Mouse (Mus musculus) midbrain, embryonic 11.5 days (tissue): ENCODE measurements at regions not wholly inside any gene's neighbourhood (a gene's known extent, or its start where the extent isn't known, plus 50 kb on each side); places are given as distances from the start of the nearest gene placed in this dataset.

Experiments
- ATAC-seq: fragments of 200-750 bp; cut with Nextera tagmentation; 2 replicates; pipeline ENCODE4 v1.8.0; 2017; ENCODE audit warnings: moderate TSS enrichment, moderate library complexity; ENCODE audit not compliant: low FRiP score
- DNase-seq: peaks from one replicate; pipeline ENCODE4 v3.0.0; 2015; ENCODE audit warnings: low spot score; ENCODE audit errors: missing footprints
- H3K27ac ChIP-seq: fragments of 300-500 bp; sonication (generic); 2 replicates; pipeline ENCODE4 v1.5.1; 2014; ENCODE audit warnings: low read depth, low read length
- H3K27me3 ChIP-seq: fragments of 300-500 bp; sonication (generic); 2 replicates; pipeline ENCODE4 v1.6.1; 2014; ENCODE audit warnings: mild to moderate bottlenecking, low read length, moderate library complexity, mixed read lengths; ENCODE audit not compliant: control insufficient read depth, insufficient read depth
- H3K36me3 ChIP-seq: fragments of 300-500 bp; sonication (generic); 2 replicates; pipeline ENCODE4 v1.6.1; 2014; ENCODE audit warnings: mild to moderate bottlenecking, low read length, moderate library complexity, mixed read lengths; ENCODE audit not compliant: control insufficient read depth, insufficient read depth
- H3K4me1 ChIP-seq: fragments of 300-500 bp; sonication (generic); 2 replicates; pipeline ENCODE4 v1.6.1; 2014; ENCODE audit warnings: low read length; ENCODE audit not compliant: control insufficient read depth, insufficient read depth
- H3K4me2 ChIP-seq: fragments of 300-500 bp; sonication (generic); 2 replicates; pipeline ENCODE4 v1.6.1; 2014; ENCODE audit warnings: mild to moderate bottlenecking, moderate library complexity
- H3K4me3 ChIP-seq: fragments of 300-500 bp; sonication (generic); 2 replicates; pipeline ENCODE4 v1.5.1; 2014; ENCODE audit warnings: low read depth, low read length
- H3K9ac ChIP-seq: fragments of 300-500 bp; sonication (generic); 2 replicates; pipeline ENCODE4 v1.6.1; 2014; ENCODE audit warnings: low read length
- H3K9me3 ChIP-seq: fragments of 300-500 bp; sonication (generic); 2 replicates; pipeline ENCODE4 v1.6.1; 2016; ENCODE audit warnings: low read length; ENCODE audit not compliant: control insufficient read depth
- WGBS: fragments of 180-500 bp; shearing (Covaris S2); extraction: QIAGEN DNeasy Blood & Tissue Kit; methylation state at CpG from one replicate; pipeline ENCODE4 v1.1.7; 2014; 5-methylcytosine and 5-hydroxymethylcytosine counted together

GRCm38 (mm10) chr3:41201782-41202181 is 118.9 kb upstream of the Pgrmc2 start:
- H3K27me3 ChIP-seq = no peaks in the 10 kb centered on the region
- H3K9ac ChIP-seq = no peak overlapping the region
- no peak overlapping the region for H3K4me2 ChIP-seq
- H3K4me3 ChIP-seq = no peak overlapping the region
- no peaks in the 10 kb centered on the region for H3K9me3 ChIP-seq
- no peaks in the 10 kb centered on the region for H3K36me3 ChIP-seq
- no peak for ATAC-seq
- WGBS = 36% methylated on average over 4 of the region's 4 CpGs
- H3K27ac ChIP-seq = no peak overlapping the region
- H3K4me1 ChIP-seq = no peaks in the 10 kb centered on the region
- no peak for DNase-seq

GRCm38 (mm10) chr3:41200026-41200425 is 117.2 kb upstream of the Pgrmc2 start:
- no peaks in the 10 kb centered on the region for H3K36me3 ChIP-seq
- no peak overlapping the region for H3K4me2 ChIP-seq
- no peaks in the 10 kb centered on the region for H3K9me3 ChIP-seq
- H3K9ac ChIP-seq = no peak overlapping the region
- H3K27me3 ChIP-seq = no peaks in the 10 kb centered on the region
- no peaks in the 10 kb centered on the region for H3K4me1 ChIP-seq
- DNase-seq (no peak), ATAC-seq (no peak)
- 82% methylated on average over 5 of the region's 5 CpGs for WGBS
- H3K4me3 ChIP-seq = no peak overlapping the region
- H3K27ac ChIP-seq = no peak overlapping the region

GRCm38 (mm10) chr3:41198216-41198976 is 115.5 kb upstream of the Pgrmc2 start:
- no peak for ATAC-seq

GRCm38 (mm10) chr3:41195113-41195975 is 112.5 kb upstream of the Pgrmc2 start:
- ATAC-seq = no peak
- no peaks in the 10 kb centered on the region for H3K36me3 ChIP-seq
- no peaks in the 10 kb centered on the region for H3K27me3 ChIP-seq
- 75% methylated on average over 7 of the region's 7 CpGs for WGBS
- H3K27ac ChIP-seq = no peak overlapping the region
- no peaks in the 10 kb centered on the region for H3K4me1 ChIP-seq
- no peak overlapping the region for H3K4me2 ChIP-seq
- H3K4me3 ChIP-seq = no peak overlapping the region
- H3K9ac ChIP-seq = no peak overlapping the region
- DNase-seq = no peak
- H3K9me3 ChIP-seq = no peaks in the 10 kb centered on the region

More at GRCm38 (mm10) chr3:41198216-41198976, 115.5 kb upstream of the Pgrmc2 start:
- 85% methylated on average over 15 of the region's 15 CpGs for WGBS
- Histone ChIP-seq H3K4me1 (no peaks in the 10 kb centered on the region), H3K9me3 (no peaks in the 10 kb centered on the region), H3K4me3 (no peak overlapping the region), H3K9ac (no peak overlapping the region), H3K27me3 (no peaks in the 10 kb centered on the region), H3K36me3 (no peaks in the 10 kb centered on the region), H3K27ac (no peak overlapping the region), H3K4me2 (no peak overlapping the region)
- no peak for DNase-seq

- no peaks in the 10 kb centered on the region for H3K27me3 ChIP-seq
- H3K27ac ChIP-seq = no peak overlapping the region
- no peaks in the 10 kb centered on the region for H3K36me3 ChIP-seq
- no peaks in the 10 kb centered on the region for H3K9me3 ChIP-seq
- no peak for DNase-seq
- H3K4me2 ChIP-seq = no peak overlapping the region
- WGBS = 71% methylated on average over 9 of the region's 9 CpGs
- no peaks in the 10 kb centered on the region for H3K4me1 ChIP-seq
- ATAC-seq = no peak
- no peak overlapping the region for H3K9ac ChIP-seq
- H3K4me3 ChIP-seq = no peak overlapping the region
Measured at GRCm38 (mm10) chr3:41194311-41195112, 111.7 kb upstream of the Pgrmc2 start.

- Histone ChIP-seq H3K4me2 (no peak overlapping the region), H3K4me1 (no peaks in the 10 kb centered on the region), H3K36me3 (no peaks in the 10 kb centered on the region), H3K27me3 (no peaks in the 10 kb centered on the region), H3K4me3 (no peak overlapping the region), H3K27ac (no peak overlapping the region), H3K9ac (no peak overlapping the region), H3K9me3 (no peaks in the 10 kb centered on the region)
- DNase-seq (no peak), ATAC-seq (no peak)
- WGBS = 86% methylated on average over 10 of the region's 10 CpGs
Measured at GRCm38 (mm10) chr3:41185305-41186097, 102.7 kb upstream of the Pgrmc2 start.

- H3K36me3 ChIP-seq = no peaks in the 10 kb centered on the region
- H3K9ac ChIP-seq = no peak overlapping the region
- 93% methylated on average over 7 of the region's 7 CpGs for WGBS
- ATAC-seq (no peak), DNase-seq (no peak)
- no peak overlapping the region for H3K4me3 ChIP-seq
- no peak overlapping the region for H3K27ac ChIP-seq
- no peaks in the 10 kb centered on the region for H3K27me3 ChIP-seq
- H3K9me3 ChIP-seq = no peaks in the 10 kb centered on the region
- H3K4me2 ChIP-seq = no peak overlapping the region
- no peaks in the 10 kb centered on the region for H3K4me1 ChIP-seq
Measured at GRCm38 (mm10) chr3:41184375-41184774, 101.5 kb upstream of the Pgrmc2 start.

GRCm38 (mm10) chr3:41182900-41183595 is 100.2 kb upstream of the Pgrmc2 start:
- no peaks in the 10 kb centered on the region for H3K36me3 ChIP-seq
- H3K27me3 ChIP-seq = no peaks in the 10 kb centered on the region
- H3K4me3 ChIP-seq = no peak overlapping the region
- ATAC-seq (peak; percentile 57; the same call in 1 of the 2 replicates), DNase-seq (no peak)
- H3K9ac ChIP-seq = no peak overlapping the region
- H3K4me1 ChIP-seq = no peaks in the 10 kb centered on the region
- no peak overlapping the region for H3K27ac ChIP-seq
- WGBS = 79% methylated on average over 10 of the region's 10 CpGs
- no peaks in the 10 kb centered on the region for H3K9me3 ChIP-seq
- no peak overlapping the region for H3K4me2 ChIP-seq
